Mouse (Mus musculus) midbrain, embryonic 15.5 days (tissue): ENCODE results near the gene Megf11. TPM values are rescaled to one million over a fixed set of nuclear protein-coding genes. Genes with fewer than 3 reads are reported as not detected.

Experiments
- ATAC-seq: fragments of 200-750 bp; cut with Nextera tagmentation; replicated peaks from 2 replicates; pipeline ENCODE4 v1.8.0; 2017; ENCODE audit warnings: moderate TSS enrichment
- H3K27ac ChIP-seq: fragments of 300-500 bp; sonication (generic); 2 replicates; pipeline ENCODE4 v1.5.1; 2015; ENCODE audit warnings: mild to moderate bottlenecking, inconsistent platforms
- H3K27me3 ChIP-seq: fragments of 300-500 bp; sonication (generic); replicated peaks from 2 replicates; pipeline ENCODE4 v1.6.1; 2015; ENCODE audit warnings: inconsistent platforms
- H3K36me3 ChIP-seq: fragments of 300-500 bp; sonication (generic); replicated peaks from 2 replicates; pipeline ENCODE4 v1.6.1; 2015; ENCODE audit warnings: inconsistent platforms
- H3K4me1 ChIP-seq: fragments of 300-500 bp; sonication (generic); 2 replicates; pipeline ENCODE4 v1.6.1; 2015; ENCODE audit warnings: inconsistent platforms
- H3K4me2 ChIP-seq: fragments of 300-500 bp; sonication (generic); 2 replicates; pipeline ENCODE4 v1.6.1; 2015; ENCODE audit warnings: inconsistent platforms, mild to moderate bottlenecking, moderate library complexity
- H3K4me3 ChIP-seq: fragments of 300-500 bp; sonication (generic); 2 replicates; pipeline ENCODE4 v1.5.1; 2015; ENCODE audit warnings: mild to moderate bottlenecking, inconsistent platforms
- H3K9ac ChIP-seq: fragments of 300-500 bp; sonication (generic); 2 replicates; pipeline ENCODE4 v1.6.1; 2015; ENCODE audit warnings: mild to moderate bottlenecking, inconsistent platforms
- H3K9me3 ChIP-seq: fragments of 300-500 bp; sonication (generic); 2 replicates; pipeline ENCODE4 v1.6.1; 2016; ENCODE audit warnings: inconsistent platforms
- WGBS: fragments of 180-500 bp; shearing (Covaris S2); methylation state at CpG from one replicate; pipeline ENCODE4 v1.1.7; 2015; ENCODE audit warnings: mixed read lengths; 5-methylcytosine and 5-hydroxymethylcytosine counted together
- polyA plus RNA-seq: library from polyadenylated mRNA; unstranded; fragments of >200 nt; fragmentation: Nextera tagmentation; extraction: Ambion mirVana; gene quantifications from 2 replicates; pipeline ENCODE4 v1.2.1, GENCODE M21; 2015

Gene Megf11
- polyA plus RNA-seq, 1 experiment from 2014 or later: 22.4 TPM

DNA sequence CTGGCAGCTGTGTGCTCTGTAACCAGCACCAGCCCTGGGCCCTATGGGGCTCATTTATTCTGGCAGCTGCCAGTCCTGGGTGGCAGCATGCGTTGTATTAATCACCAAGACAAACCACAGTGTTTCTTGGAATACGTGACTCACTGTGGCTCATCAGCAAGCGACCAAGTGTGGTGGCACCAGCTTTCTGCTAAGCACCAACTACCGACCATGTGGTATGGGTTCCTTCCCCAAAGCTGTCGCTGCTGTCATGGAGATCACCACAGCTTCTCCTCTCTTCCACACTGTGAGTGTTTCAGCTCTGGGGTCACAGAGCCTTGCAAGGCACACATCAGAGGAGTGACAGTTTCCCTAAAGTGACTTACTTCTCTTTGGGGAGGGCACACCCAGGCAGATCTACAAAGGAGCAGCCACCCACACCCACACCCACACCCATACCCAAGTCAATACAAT is 178.9 kb downstream of the Megf11 start:
- Histone ChIP-seq H3K36me3 (no peaks in the 10 kb centered on the region), H3K27me3 (no peaks in the 10 kb centered on the region), H3K27ac (no peak overlapping the region), H3K4me1 (peaks cover 5% of the 10 kb centered on the region; the same call in 1 of the 2 replicates), H3K4me3 (no peak overlapping the region), H3K9me3 (no peaks in the 10 kb centered on the region), H3K9ac (no peak overlapping the region), H3K4me2 (no peak overlapping the region)
- ATAC-seq: no peak
- WGBS: 69% methylated on average over 5 of the region's 5 CpGs

DNA sequence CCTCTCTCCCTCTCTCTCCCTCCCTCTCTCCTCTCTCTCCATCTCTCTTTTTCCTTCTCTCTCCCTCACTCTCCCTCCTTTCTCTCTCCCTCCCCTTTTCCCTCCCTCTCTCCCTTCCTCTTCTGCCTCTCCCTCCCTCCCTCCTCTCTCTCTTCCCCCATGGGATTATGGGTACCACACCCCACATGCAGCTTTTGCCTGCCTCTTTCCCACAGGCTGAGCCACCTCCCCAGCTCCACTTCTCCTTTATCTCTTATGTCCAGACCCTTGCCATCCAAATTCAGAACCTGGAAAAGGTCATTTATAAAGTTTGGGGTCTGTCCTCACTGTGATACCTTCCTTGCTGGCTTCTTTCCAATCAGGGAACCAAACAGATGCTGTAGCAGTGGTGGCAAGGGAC is 180.5 kb downstream of the Megf11 start:
- Histone ChIP-seq H3K9ac (no peak overlapping the region), H3K4me3 (no peak overlapping the region), H3K36me3 (no peaks in the 10 kb centered on the region), H3K4me1 (peaks cover 2% of the 10 kb centered on the region), H3K27me3 (no peaks in the 10 kb centered on the region), H3K27ac (no peak overlapping the region), H3K9me3 (no peaks in the 10 kb centered on the region), H3K4me2 (no peak overlapping the region)
- no peak for ATAC-seq

DNA sequence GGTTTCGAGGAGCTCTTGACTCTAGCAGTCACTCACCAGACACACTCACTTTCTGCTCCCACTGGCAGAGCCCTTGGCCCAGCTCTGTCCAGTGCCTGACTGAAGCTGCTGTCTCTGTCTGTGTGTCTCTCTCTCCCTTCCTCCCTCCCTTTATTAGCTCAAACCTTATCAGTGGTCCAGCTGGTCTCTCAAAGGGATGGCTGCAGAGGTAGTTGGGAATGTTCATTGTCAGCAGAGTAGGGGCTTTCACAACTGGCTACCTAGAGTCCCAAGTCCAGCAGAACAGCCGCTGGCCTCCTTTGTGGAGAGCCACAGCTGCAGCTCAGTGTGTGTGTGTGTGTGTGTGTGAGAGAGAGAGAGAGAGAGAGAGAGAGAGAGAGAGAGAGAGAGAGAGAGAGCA is 180.9 kb downstream of the Megf11 start:
- Histone ChIP-seq H3K27ac (no peak overlapping the region), H3K4me3 (no peak overlapping the region), H3K4me2 (no peak overlapping the region), H3K9ac (no peak overlapping the region), H3K4me1 (peaks cover 3% of the 10 kb centered on the region; the same call in 1 of the 2 replicates), H3K27me3 (no peaks in the 10 kb centered on the region), H3K36me3 (no peaks in the 10 kb centered on the region), H3K9me3 (no peaks in the 10 kb centered on the region)
- 58% methylated on average over 2 of the region's 2 CpGs for WGBS
- no peak for ATAC-seq

DNA sequence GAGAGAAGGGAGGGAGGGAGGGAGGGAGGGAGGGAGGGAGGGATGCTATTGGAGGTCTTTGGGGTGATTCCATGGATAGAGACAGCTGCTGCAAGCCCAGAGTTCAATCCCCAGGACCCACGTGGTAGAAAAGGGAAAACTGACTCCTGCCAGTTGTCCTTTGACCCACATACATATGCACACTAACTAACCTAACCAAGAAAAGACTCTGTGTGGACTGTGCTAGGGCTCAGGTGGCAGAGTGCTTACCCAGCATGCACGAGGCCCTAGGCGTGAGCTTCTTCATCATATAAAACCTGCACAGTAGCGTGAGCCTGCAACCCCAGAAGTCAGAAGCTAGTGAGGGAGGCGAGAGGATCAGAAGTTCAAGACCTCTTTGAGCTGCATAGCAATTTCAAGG is 182.1 kb downstream of the Megf11 start:
- 75% methylated on average over 5 of the region's 5 CpGs for WGBS
- ATAC-seq: no peak

DNA sequence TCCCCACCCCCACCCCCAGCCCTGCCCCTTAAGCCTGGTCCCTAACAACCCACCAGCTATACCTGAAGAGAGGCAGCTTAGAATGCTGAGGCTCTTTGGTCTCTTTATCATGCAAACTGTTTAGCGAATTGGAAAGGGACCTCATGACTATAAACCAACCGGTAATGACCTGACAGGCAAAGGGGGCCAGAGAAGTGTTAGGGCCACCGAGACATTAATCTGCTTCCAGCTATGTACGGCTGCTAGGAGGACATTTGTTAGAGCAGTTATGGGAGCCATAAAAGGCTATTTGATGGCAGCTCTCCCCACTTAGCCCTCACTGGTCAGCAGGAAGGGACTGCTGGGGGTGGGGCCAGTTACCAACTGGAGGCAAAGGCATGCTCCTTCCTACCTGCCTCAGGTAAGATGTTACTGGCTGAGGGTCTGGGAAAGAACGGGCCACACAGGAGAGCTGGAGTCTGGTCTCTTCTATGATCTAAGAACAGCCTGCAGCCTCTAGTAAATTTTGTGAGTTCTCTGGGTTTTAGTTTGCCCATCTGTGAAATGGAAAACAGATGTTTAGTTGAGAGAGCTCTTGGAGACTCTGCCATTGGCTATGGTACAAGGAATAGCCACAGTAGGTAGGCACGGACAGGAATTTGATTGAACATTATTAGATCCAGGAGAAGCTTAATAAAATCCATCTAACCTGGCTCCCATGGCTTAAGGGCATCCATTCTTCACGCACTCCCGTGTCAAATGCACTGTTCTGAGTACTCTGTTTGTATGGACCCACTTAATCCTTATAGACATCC is 183.2 kb downstream of the Megf11 start:
- Histone ChIP-seq H3K9ac (no peak overlapping the region), H3K4me2 (no peak overlapping the region), H3K4me3 (no peak overlapping the region), H3K27me3 (no peaks in the 10 kb centered on the region), H3K27ac (no peak overlapping the region), H3K4me1 (peaks cover 9% of the 10 kb centered on the region; the same call in 1 of the 2 replicates), H3K36me3 (no peaks in the 10 kb centered on the region), H3K9me3 (no peaks in the 10 kb centered on the region)
- WGBS: 59% methylated on average over 8 of the region's 8 CpGs
- no peak for ATAC-seq

More for the DNA sequence above, 182.1 kb downstream of the Megf11 start:
- Histone ChIP-seq H3K27ac (no peak overlapping the region), H3K27me3 (no peaks in the 10 kb centered on the region), H3K9me3 (no peaks in the 10 kb centered on the region), H3K36me3 (no peaks in the 10 kb centered on the region), H3K4me2 (no peak overlapping the region), H3K9ac (no peak overlapping the region), H3K4me3 (no peak overlapping the region), H3K4me1 (peaks cover 5% of the 10 kb centered on the region; the same call in 1 of the 2 replicates)

DNA sequence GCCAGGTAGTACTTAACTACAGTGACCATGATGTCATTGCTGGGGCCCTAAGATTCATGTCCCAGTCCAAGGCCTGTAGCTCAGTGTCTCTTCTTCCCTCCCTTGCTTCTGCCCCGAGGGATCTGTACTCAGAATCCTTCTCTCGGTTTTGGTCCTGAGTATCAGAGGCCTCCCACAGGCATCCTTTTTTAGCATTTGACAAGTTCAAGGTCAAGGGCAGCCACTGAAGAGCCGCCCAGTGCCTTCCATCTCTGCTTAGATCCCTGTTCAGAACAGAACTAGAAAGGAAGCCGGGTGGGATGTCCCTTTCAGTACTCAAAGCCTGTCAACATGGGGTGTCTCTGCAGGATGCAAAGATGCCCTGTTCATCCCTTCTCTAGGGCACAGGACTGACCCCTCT is 185.0 kb downstream of the Megf11 start:
- ATAC-seq: no peak
- no peak overlapping the region for H3K9ac ChIP-seq
- WGBS: 50% methylated on average over 4 of the region's 4 CpGs

DNA sequence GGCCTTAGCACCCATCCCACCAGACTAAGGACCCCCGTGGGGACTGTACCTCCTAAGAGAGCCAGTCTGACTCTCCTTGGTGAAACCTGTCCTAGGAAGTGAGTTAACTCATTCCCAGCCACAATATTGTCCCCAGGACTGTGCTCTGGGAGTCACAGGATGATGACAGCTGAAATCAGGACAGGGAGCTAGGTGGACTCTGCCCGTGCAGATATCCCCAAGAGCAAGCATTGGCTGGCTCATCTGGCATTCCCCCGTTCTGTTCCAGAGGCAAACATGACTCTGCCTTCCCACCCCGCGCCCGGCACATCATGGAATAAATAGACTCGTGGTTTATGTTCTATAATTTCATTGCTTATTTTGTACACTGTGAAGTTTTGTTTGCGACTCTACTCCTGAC is 185.7 kb downstream of the Megf11 start:
- Histone ChIP-seq H3K4me2 (no peak overlapping the region), H3K27me3 (no peaks in the 10 kb centered on the region), H3K36me3 (no peaks in the 10 kb centered on the region), H3K4me1 (peaks cover 9% of the 10 kb centered on the region; the same call in 1 of the 2 replicates), H3K9me3 (no peaks in the 10 kb centered on the region), H3K4me3 (no peak overlapping the region), H3K9ac (no peak overlapping the region), H3K27ac (no peak overlapping the region)
- ATAC-seq: no peak
- 92% methylated on average over 8 of the region's 8 CpGs for WGBS

More for the DNA sequence above, 185.0 kb downstream of the Megf11 start:
- Histone ChIP-seq H3K27ac (no peak overlapping the region), H3K27me3 (no peaks in the 10 kb centered on the region), H3K4me1 (peaks cover 9% of the 10 kb centered on the region; the same call in 1 of the 2 replicates), H3K4me3 (no peak overlapping the region), H3K4me2 (no peak overlapping the region), H3K9me3 (no peaks in the 10 kb centered on the region), H3K36me3 (no peaks in the 10 kb centered on the region)

DNA sequence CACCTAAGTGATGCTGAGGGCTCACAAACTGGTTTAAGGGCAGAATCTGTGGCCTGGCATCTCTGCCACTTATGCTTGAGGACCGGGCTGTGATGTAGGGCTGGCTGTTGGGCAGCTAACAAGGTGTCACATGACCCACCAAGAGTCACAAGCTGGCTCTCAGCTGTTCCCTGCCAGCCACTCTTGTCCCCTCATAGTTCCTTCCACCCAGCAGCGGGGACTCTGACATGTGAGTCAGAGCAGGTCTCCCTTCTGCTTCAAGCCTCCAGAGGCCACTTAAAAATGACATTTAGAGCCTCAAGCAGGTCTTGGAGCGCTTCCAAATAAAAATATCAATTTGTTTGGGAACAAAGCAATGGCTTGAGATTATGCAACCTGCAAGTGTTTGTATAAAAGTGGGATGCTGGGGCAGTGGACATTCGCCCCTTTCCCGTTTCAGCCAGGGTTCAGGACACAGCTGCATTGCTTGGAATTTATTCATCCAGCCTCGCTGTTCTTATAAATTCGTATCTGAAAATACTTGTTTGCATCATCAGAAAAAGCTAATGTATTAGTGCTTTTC is 187.3 kb downstream of the Megf11 start:
- Histone ChIP-seq H3K36me3 (no peaks in the 10 kb centered on the region), H3K4me3 (no peak overlapping the region), H3K9me3 (no peaks in the 10 kb centered on the region), H3K4me2 (no peak overlapping the region), H3K27me3 (no peaks in the 10 kb centered on the region), H3K9ac (no peak overlapping the region), H3K27ac (no peak overlapping the region), H3K4me1 (peaks cover 12% of the 10 kb centered on the region; the same call in 1 of the 2 replicates)
- no peak for ATAC-seq
- 68% methylated on average over 7 of the region's 7 CpGs for WGBS

DNA sequence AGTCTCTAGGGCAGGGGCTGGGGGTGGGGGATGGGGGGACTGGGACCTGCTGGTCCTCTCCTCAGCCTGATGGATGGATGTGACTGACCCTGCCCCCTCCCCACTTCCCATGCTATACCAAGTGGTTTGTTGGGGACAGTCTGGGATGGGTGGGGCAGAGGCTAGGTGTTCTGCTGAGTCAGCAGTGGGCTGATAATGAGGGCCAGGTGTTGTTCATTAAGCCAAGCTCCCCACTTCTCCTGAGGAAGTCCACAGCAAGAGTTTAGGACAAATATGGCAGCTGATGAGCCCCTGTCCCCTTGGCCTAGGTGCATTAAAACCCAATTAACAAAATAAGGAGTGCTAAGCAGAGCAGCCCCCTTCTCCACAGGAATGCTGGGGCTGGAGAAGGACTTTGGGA is 190.2 kb downstream of the Megf11 start:
- H3K9ac ChIP-seq: no peak overlapping the region
- H3K36me3 ChIP-seq: no peaks in the 10 kb centered on the region
- no peak overlapping the region for H3K27ac ChIP-seq
- peaks cover 18% of the 10 kb centered on the region; the same call in 1 of the 2 replicates for H3K4me1 ChIP-seq
- no peaks in the 10 kb centered on the region for H3K9me3 ChIP-seq
- no peak overlapping the region for H3K4me2 ChIP-seq
- ATAC-seq: no peak
- H3K4me3 ChIP-seq: no peak overlapping the region
- no peaks in the 10 kb centered on the region for H3K27me3 ChIP-seq

DNA sequence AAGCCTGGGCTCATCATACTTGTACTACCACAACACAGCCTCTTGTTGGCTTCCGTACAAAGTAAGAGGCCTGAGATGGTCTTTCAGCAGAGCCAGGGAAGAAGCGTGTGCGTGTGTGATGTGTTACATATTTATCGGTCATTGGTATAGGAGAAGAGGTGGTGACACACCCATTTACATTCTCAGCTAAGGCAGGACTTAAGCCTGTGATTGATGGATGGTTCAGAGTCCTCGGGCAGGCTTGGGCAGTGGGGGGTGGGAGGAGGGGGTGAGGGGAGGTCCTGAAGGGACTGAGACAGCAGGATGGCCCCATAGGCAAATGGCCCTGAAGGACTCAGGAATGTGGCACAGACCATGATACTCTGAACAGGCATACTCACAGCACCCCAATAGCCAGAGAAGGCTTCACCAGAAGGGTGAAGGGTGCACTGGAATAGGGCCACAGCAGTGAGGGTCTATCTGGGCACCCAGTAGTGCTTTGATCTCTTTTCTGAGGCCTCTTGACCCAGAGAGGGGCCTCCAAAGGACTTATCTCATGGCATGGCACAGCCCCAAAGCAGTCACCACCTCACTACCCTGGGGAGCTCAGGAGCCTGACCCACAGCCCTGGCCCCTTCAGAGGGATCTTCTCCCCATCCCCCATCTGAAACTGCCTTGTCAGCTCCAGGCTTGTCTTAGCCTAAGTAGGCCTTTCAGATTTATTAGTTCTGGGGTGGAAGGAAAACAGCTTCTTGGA is 190.9 kb downstream of the Megf11 start:
- Histone ChIP-seq H3K4me1 (0 out of 2 replicates have a peak, but pooled peaks cover 15% of the 10 kb centered on the region), H3K4me2 (no peak overlapping the region), H3K9me3 (no peaks in the 10 kb centered on the region), H3K27ac (peak overlapping the region; percentile 36), H3K9ac (no peak overlapping the region), H3K4me3 (no peak overlapping the region), H3K27me3 (no peaks in the 10 kb centered on the region), H3K36me3 (no peaks in the 10 kb centered on the region)
- WGBS: 72% methylated on average over 5 of the region's 5 CpGs
- no peak for ATAC-seq

DNA sequence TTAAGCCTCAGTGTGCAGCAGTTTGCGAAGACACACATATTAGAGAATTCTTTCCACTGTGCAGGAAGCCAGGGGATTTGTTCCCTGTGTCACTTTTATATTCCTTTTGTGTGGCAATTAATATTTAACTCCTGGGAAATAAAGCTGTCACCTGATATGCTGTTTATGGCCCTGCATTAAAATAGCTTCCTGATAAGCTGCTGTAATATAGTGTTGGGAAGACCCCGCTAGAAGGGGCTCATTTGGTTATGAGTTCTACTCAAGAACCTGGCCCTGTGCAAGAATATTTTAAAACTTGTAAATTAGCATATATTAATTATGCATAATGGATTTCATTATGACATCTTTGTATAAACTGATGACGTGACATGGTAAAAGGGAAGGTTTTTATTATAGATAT is 191.7 kb downstream of the Megf11 start:
- 62% methylated on average over 3 of the region's 3 CpGs for WGBS
- H3K4me2 ChIP-seq: no peak overlapping the region
- no peak overlapping the region for H3K4me3 ChIP-seq
- 0 out of 2 replicates have a peak, but pooled peaks cover 15% of the 10 kb centered on the region for H3K4me1 ChIP-seq
- H3K36me3 ChIP-seq: no peaks in the 10 kb centered on the region
- no peaks in the 10 kb centered on the region for H3K9me3 ChIP-seq
- no peaks in the 10 kb centered on the region for H3K27me3 ChIP-seq
- no peak overlapping the region for H3K9ac ChIP-seq
- no peak for ATAC-seq
- H3K27ac ChIP-seq: 0 out of 2 replicates have a peak overlapping the region, but pooled peaks have one; percentile 36

DNA sequence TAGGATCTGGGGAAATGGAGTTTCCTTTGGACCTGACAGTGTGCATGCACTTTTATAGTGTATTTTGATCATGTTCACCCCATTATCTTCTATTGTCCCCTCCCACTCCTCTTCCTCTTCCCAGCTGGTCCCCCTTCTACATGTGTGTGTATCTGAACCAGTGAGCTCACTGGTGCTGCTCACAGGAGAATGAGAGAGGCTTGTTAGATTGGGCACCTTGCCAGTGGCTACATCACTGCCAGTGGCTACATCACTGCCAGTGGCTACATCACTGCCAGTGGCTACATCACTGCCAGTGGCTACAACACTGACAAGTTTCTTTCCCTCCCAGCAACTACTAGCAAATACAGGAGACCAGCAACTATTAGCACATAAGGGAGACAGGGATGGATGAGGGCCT is 192.6 kb downstream of the Megf11 start:
- no peaks in the 10 kb centered on the region for H3K9me3 ChIP-seq
- H3K4me1 ChIP-seq: 0 out of 2 replicates have a peak, but pooled peaks cover 9% of the 10 kb centered on the region
- H3K27me3 ChIP-seq: no peaks in the 10 kb centered on the region
- H3K9ac ChIP-seq: no peak overlapping the region
- no peak for ATAC-seq
- no peak overlapping the region for H3K27ac ChIP-seq
- H3K36me3 ChIP-seq: no peaks in the 10 kb centered on the region
- H3K4me3 ChIP-seq: no peak overlapping the region
- H3K4me2 ChIP-seq: no peak overlapping the region
